Mouse (Mus musculus) yolk sac, embryonic 10.5 days (tissue): ENCODE results near the gene Igflr1.

Experiments used
- DNase-seq: peaks from one replicate; pipeline ENCODE4 v3.0.0-alpha.2; 2017; ENCODE audit warnings: low spot score

The Igflr1 gene

DNA sequence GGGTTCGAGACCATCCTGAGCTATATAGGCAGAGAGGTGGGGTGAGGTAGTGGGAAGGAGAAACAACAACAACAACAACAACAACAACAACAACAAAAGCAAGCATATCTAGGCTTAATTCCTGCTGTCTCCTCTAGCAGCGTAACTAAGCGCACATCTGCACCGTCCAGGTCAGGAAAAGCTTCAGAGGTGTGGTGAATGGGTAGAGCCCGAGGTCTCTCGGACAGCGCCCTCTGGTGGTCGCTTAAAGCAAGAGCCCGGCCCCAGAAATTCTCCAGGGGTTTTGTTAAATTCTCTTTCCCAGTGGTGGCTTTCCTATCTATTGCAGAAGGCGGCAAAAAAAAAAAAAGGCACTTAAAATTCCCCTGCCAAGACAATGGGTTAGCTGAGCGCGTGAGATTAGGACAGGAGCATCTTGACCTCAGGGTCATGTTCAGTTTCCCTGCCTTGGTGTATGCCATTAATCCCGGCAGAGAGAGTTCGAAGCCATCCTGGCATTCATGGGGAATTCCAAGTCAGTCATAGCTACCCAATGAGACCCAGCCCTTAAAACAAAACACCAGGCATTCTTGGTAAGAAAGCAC lies 48.4 kb downstream of the Igflr1 start:
- no peak for DNase-seq

DNA sequence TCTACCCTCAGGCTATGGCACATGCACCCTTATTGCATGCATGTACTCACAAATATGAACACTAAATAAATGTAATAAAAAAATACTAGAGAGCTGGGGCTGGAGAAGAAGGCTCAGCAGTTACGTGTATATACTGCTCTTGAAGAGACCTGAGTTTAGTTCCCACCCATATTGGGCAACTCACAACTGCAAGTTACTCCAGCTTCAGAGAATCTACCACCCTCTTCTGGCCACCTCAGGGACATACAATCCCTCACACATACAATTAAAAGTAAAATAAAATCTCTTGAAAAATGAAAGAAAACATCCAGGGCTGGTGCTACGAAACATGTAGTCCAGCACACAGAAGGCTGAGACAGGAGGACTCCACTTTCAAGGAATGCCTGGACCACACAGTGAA lies 49.2 kb downstream of the Igflr1 start:
- no peak for DNase-seq

DNA sequence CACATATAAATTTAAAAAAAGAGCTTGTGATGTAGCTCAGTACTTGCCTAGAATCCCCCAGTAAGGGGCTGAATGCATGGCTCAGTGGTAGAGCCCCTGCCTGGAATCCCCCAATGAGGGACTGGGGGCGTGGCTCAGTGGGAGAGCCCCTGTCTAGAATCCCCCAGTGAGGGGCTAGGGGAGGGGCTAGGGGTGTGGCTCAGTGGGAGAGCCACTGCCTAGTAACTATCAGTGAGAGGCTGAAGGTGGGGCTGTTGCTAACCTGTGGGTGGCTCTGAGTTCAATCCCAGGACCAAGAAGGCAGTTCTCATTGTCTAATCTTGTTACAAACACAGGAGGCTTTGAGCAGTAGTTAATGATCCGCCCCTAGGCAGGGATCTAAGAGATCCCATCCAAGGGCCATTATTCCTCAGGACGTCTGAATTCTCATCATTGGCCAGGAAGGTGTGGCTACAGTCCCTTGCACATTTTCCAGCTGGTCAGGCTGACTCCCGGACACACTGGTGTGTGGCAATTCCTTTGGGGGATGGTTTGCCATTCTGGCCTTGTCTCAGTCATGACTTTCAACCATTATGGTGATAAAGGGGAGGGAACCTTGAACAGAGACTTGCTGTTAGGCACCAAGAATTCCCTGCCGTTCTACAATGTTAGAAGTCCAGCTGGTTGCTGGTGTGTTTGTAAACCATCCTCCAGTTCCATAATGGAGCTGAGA lies 50.0 kb downstream of the Igflr1 start:
- peak; percentile 55 for DNase-seq
